Mouse (Mus musculus): ENCODE measurements at regions not wholly inside any gene's neighbourhood (a gene's known extent, or its start where the extent isn't known, plus 50 kb on each side); places are given as distances from the start of the nearest gene placed in this dataset.

DNA sequence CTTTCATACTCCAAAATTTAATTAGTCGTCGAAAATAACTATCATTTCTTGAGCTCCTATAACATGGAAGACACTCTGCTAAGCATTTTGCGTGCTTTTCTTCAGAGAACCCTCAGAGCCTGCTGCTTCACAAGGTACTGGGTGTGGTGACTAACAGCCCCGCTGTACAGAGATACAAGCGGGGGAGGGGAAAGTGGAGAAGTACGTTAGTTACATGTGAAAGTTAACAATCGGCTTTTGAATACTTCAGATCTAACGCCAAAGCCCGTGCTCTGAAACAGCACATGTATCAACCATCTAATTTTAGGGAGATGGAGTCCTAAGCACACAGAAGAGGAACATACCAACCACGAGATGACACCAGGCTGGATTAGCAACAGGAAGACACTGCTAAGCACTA lies 55.4 kb upstream of the Foxd3 start:
- TF ChIP-seq POLR2A (IDR thresholded peaks at IDR 0.05; ENCODE audit: low read depth, low read length) (no peak), CTCF (IDR thresholded peaks at IDR 0.05; ENCODE audit: extremely low read depth, insufficient read depth, insufficient read length, insufficient replicate concordance) (no peak)

All from spleen, adult 2 months (tissue).